27 mouse cellular contexts compared by ENCODE assay signal in the genomic region with DNA sequence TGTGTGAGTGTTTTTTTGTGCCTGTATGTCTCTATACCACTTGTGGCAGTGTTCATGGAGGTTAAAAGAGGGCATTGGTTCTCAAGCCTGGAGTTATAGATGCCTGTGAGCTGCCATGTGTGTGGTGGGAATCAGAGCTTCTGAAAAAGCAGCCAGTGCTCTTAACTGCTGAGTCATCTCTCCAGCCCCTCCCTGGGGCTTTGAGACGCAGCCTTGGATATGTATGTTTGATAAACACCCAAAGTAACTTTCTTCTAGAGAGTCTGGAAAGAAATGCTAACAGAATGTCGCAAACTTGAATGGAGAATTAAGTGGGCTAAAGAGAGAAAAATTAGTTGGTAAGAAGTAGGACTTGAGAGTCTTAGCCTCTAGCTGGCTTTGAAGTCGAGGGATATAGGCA. TPM values are rescaled to one million over a fixed set of nuclear protein-coding genes. Genes with fewer than 3 reads are reported as not detected.
DNase-seq lines count a peak whose midpoint lies in the region; ATAC-seq and TF ChIP-seq lines count a peak whose summit lies in the region.
"Had no signal": no experiment of that assay in that cellular context is flagged by ENCODE, and none has a peak within 500 bp of the region (broad histone marks: within the 10 kb centered on the region; RNA-seq: fewer than 3 reads in every experiment).

No protein-coding gene starts in this region.

- TF ChIP-seq CTCF in lung, postnatal 0 days (IDR thresholded peaks at IDR 0.05), result no peak
- TF ChIP-seq CTCF in midbrain, postnatal 0 days (IDR thresholded peaks at IDR 0.05), result no peak
- no peak for TF ChIP-seq CTCF in layer of hippocampus, adult 2 months (conservative IDR thresholded peaks at IDR 0.05)

- no peak for ATAC-seq in lung, postnatal 0 days
- peak; percentile 56; the same call in 1 of the 2 replicates for ATAC-seq in common myeloid progenitor, adult 5-6 weeks (replicated peaks; ENCODE audit: low read depth, poor library complexity, severe bottlenecking)
- no peak for ATAC-seq in midbrain, postnatal 0 days (ENCODE audit: low FRiP score)
- ATAC-seq: forebrain, embryonic 13.5 days; Patski had no signal

- H3K36me3 ChIP-seq in lung, postnatal 0 days (ENCODE audit: insufficient read depth, low read length), result no peaks in the 10 kb centered on the region
- no peaks in the 10 kb centered on the region for H3K36me3 ChIP-seq in midbrain, postnatal 0 days (ENCODE audit: insufficient read depth, low read length)
- H3K36me3 ChIP-seq: embryonic facial prominence, embryonic 13.5 days; hindbrain, embryonic 13.5 days; kidney, embryonic 15.5 days; liver, embryonic 15.5 days; midbrain, embryonic 12.5 days; neural tube, embryonic 12.5 days had no signal

- DNase-seq in lung, postnatal 0 days (ENCODE audit: low spot score), result peak; percentile 17
- no peak for DNase-seq in lung, postnatal 10 days
- DNase-seq in MEL-GATA-1-ER (ENCODE audit: extremely low read depth, low read depth), result peak; percentile 43
- DNase-seq in midbrain, postnatal 0 days (ENCODE audit: low spot score), result no peak
- no peak for DNase-seq in layer of hippocampus, adult 2 months (ENCODE audit: low spot score in 2 of 2)
- no peak for DNase-seq in retina, embryonic 14.5 days (ENCODE audit: low spot score)
- DNase-seq: adrenal gland, adult 8-10 months; cerebellum, adult 11-12 months; cerebellum, postnatal 14 days; embryo, embryonic 11 days; gastrocnemius, postnatal 36 days; heart, postnatal 36 days; kidney, adult 11 months; kidney, postnatal 4 days; retina, postnatal 1 day; right cerebral cortex, postnatal 25 days; spleen, adult 18-20 months; thymus, postnatal 25 days had no signal

- H3K4me1 ChIP-seq in lung, postnatal 0 days (ENCODE audit: insufficient read depth, low read depth, low read length), result no peaks in the 10 kb centered on the region
- H3K4me1 ChIP-seq in midbrain, postnatal 0 days (ENCODE audit: insufficient read depth, low read length), result no peaks in the 10 kb centered on the region
- H3K4me1 ChIP-seq: embryonic facial prominence, embryonic 13.5 days; hindbrain, embryonic 13.5 days; kidney, embryonic 15.5 days; midbrain, embryonic 12.5 days had no signal

- H3K9ac ChIP-seq in lung, postnatal 0 days (replicated peaks; ENCODE audit: low read depth), result no peak overlapping the region
- H3K9ac ChIP-seq in midbrain, postnatal 0 days (replicated peaks; ENCODE audit: low read length, poor library complexity, severe bottlenecking), result no peak overlapping the region
- H3K9ac ChIP-seq: embryonic facial prominence, embryonic 13.5 days; forebrain, embryonic 13.5 days; hindbrain, embryonic 13.5 days; kidney, embryonic 15.5 days; liver, embryonic 15.5 days; midbrain, embryonic 12.5 days; neural tube, embryonic 12.5 days had no signal

- H3K4me2 ChIP-seq in lung, postnatal 0 days (replicated peaks; ENCODE audit: low read depth, low read length), result no peak overlapping the region
- H3K4me2 ChIP-seq in midbrain, postnatal 0 days (ENCODE audit: low read depth, low read length, poor library complexity, severe bottlenecking), result no peak overlapping the region
- H3K4me2 ChIP-seq: embryonic facial prominence, embryonic 13.5 days; forebrain, embryonic 13.5 days; hindbrain, embryonic 13.5 days; kidney, embryonic 15.5 days; liver, embryonic 15.5 days; midbrain, embryonic 12.5 days; neural tube, embryonic 12.5 days had no signal

- H3K9me3 ChIP-seq in lung, postnatal 0 days (ENCODE audit: low read length), result no peaks in the 10 kb centered on the region
- H3K9me3 ChIP-seq in midbrain, postnatal 0 days (ENCODE audit: low read length), result no peaks in the 10 kb centered on the region
- H3K9me3 ChIP-seq: embryonic facial prominence, embryonic 13.5 days; forebrain, embryonic 13.5 days; hindbrain, embryonic 13.5 days; kidney, embryonic 15.5 days; liver, embryonic 15.5 days; midbrain, embryonic 12.5 days; neural tube, embryonic 12.5 days had no signal

- H3K27me3 ChIP-seq in lung, postnatal 0 days (replicated peaks; ENCODE audit: insufficient read depth, low read length), result no peaks in the 10 kb centered on the region
- no peaks in the 10 kb centered on the region for H3K27me3 ChIP-seq in midbrain, postnatal 0 days (ENCODE audit: insufficient read depth, low read length)
- H3K27me3 ChIP-seq: embryonic facial prominence, embryonic 13.5 days; forebrain, embryonic 13.5 days; hindbrain, embryonic 13.5 days; kidney, embryonic 15.5 days; liver, embryonic 15.5 days; midbrain, embryonic 12.5 days; neural tube, embryonic 12.5 days; Patski had no signal

- 41% methylated on average over 3 of the region's 3 CpGs for WGBS in lung, postnatal 0 days
- WGBS in midbrain, postnatal 0 days, result 77% methylated on average over 3 of the region's 3 CpGs

- TF ChIP-seq EP300 in lung, postnatal 0 days (IDR thresholded peaks at IDR 0.05), result no peak

- no peak overlapping the region for H3K4me3 ChIP-seq in lung, postnatal 0 days (ENCODE audit: low read depth, low read length)
- no peak overlapping the region for H3K4me3 ChIP-seq in midbrain, postnatal 0 days (ENCODE audit: low read depth, low read length)
- no peak overlapping the region for H3K4me3 ChIP-seq in layer of hippocampus, adult 2 months
- H3K4me3 ChIP-seq: embryonic facial prominence, embryonic 13.5 days; forebrain, embryonic 13.5 days; hindbrain, embryonic 13.5 days; kidney, embryonic 15.5 days; liver, embryonic 15.5 days; midbrain, embryonic 12.5 days; neural tube, embryonic 12.5 days had no signal

- H3K27ac ChIP-seq in lung, postnatal 0 days (ENCODE audit: low read length), result no peak overlapping the region
- no peak overlapping the region for H3K27ac ChIP-seq in midbrain, postnatal 0 days (ENCODE audit: low read depth, low read length)
- H3K27ac ChIP-seq in layer of hippocampus, adult 2 months, result no peak overlapping the region
- H3K27ac ChIP-seq: embryonic facial prominence, embryonic 13.5 days; forebrain, embryonic 13.5 days; hindbrain, embryonic 13.5 days; kidney, embryonic 15.5 days; liver, embryonic 15.5 days; midbrain, embryonic 12.5 days; neural tube, embryonic 12.5 days had no signal

RNA-seq across cellular contexts. Expression of gene Cd180, which starts 34.7 kb away (rescaled TPM):
- 0.67 and 0.96 TPM in 2 replicates for polyA plus RNA-seq in lung, postnatal 0 days (2015; fragmentation: Nextera tagmentation; extraction: Ambion mirVana)
- 23.2 and 25.9 TPM in 2 replicates for total RNA-seq in common myeloid progenitor, adult 5-6 weeks (2017)
- 1.3 and 3.2 TPM in 2 replicates for total RNA-seq in midbrain, postnatal 0 days (2014; rRNA removed)
- 0.58 and 0.60 TPM in 2 replicates for polyA plus RNA-seq in midbrain, postnatal 0 days (2015; fragmentation: Nextera tagmentation; extraction: Ambion mirVana)
- total RNA-seq in layer of hippocampus, adult 2 months (2021), result 1 to 10 TPM; 2.1 to 2.4 TPM
- polyA plus RNA-seq: Patski had no signal

Comparison
In these comparisons a context has a peak if more than half of its experiments do, and no peak if none do; other contexts are left out.
1. DNase-seq: peak in lung, postnatal 0 days (single experiment) and MEL-GATA-1-ER (single experiment); none in lung, postnatal 10 days (single experiment), midbrain, postnatal 0 days (single experiment), layer of hippocampus, adult 2 months (0 of 2) and retina, embryonic 14.5 days (single experiment).